Mouse (Mus musculus): ENCODE data around the gene Platr17. TPM values are rescaled to one million over a fixed set of nuclear protein-coding genes. Genes with fewer than 3 reads are reported as not detected.
A peak's percentile ranks its signal among the peaks of the same experiment; 100 is the strongest.
"Not testable (repeated sequence)": the region's sequence is repeated elsewhere in the genome, so short reads cannot be mapped to it uniquely, and the experiment has no call there.

The Platr17 gene
- polyA plus RNA-seq, 1 experiment from 2014 or later: 0.26 TPM

DNA sequence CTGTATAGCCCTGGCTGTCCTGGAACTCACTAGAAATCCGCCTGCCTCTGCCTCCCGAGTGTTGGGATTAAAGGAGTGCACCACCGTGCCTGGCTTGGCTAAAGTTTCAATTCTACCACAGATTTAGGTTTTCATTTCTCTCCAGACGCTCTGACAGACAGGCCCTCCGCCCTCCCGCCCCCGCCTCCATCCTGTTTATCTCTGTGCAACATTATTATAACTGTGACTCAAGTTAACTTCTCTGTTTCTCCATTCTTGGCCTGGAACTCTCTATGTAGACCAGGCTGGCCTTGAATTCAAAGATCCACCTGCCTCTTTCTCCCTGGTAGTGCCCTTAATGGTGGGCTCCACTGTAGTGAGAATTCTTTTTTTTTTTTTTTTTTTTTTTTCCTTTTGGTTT is 2.4 kb upstream of the Platr17 start:
- no peak for ATAC-seq (ENCODE audit: insufficient number of reproducible peaks, insufficient read depth, low FRiP score, low read depth)
- no peaks in the 10 kb centered on the region; a peak in 1 of 4 replicates for H3K4me1 ChIP-seq (ENCODE audit: control insufficient read depth in 2 of 2, insufficient read depth in 2 of 2, low read length in 2 of 2)
- H3K36me3 ChIP-seq (ENCODE audit: control insufficient read depth, insufficient read depth, low read length): no peaks in the 10 kb centered on the region
- H3K4me3 ChIP-seq (ENCODE audit: control insufficient read depth in 1 of 2, insufficient read depth in 1 of 2, low read depth in 1 of 2, low read length in 2 of 2): no peak overlapping the region
- 83% methylated on average over 7 of the region's 7 CpGs for WGBS
- no peaks in the 10 kb centered on the region for H3K9me3 ChIP-seq (ENCODE audit: control insufficient read depth, low read length)
- no peak overlapping the region for H3K9ac ChIP-seq (ENCODE audit: low read length)
- no peaks in the 10 kb centered on the region for H3K27me3 ChIP-seq (ENCODE audit: control insufficient read depth, insufficient read depth, low read length)
- H3K4me2 ChIP-seq (ENCODE audit: low read length): no peak overlapping the region
- H3K27ac ChIP-seq (replicated peaks in 1 of 2; ENCODE audit: control insufficient read depth in 1 of 2, insufficient read depth in 1 of 2, low read depth in 2 of 2, low read length in 2 of 2): no peak overlapping the region

DNA sequence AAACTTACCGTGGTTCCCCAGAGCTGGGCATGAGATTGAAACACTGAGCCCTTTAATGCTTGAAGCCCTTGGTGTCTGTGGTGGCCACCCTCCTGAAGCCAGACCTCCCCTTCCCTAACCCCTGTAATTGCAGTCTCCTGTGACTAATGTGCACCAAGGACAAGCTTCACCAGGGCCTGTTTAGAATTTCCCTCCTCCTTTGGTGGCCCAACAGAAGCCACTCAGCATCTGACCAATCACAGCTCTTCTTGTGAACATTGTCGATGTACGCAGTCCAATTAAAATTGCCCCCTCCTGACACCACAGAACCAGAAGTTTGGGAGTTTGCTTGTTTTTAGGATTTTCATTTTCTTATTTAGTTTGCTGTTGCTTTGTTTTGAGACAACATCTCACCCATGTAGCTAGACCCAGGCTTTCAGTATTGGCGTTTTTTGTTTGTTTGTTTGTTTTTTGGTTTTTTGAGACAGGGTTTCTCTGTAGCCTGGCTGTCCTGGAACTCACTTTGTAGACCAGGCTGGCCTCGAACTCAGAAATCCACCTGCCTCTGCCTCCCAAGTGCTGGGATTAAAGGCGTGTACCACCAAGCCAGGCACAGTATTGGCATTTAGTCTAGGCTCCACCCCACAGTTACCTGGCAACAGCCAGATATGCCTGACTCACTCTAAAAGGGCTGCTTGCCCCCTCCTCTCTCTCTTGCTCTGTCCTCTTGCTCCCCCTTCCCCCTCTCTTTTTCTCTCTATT is 854 bp upstream of the Platr17 start:
- H3K4me1 ChIP-seq (ENCODE audit: control insufficient read depth in 2 of 2, insufficient read depth in 2 of 2, low read length in 2 of 2); H3K9me3 ChIP-seq (ENCODE audit: control insufficient read depth, low read length); H3K36me3 ChIP-seq (ENCODE audit: control insufficient read depth, insufficient read depth, low read length); H3K4me2 ChIP-seq (ENCODE audit: low read length); H3K4me3 ChIP-seq (ENCODE audit: control insufficient read depth in 1 of 2, insufficient read depth in 1 of 2, low read depth in 1 of 2, low read length in 2 of 2); H3K9ac ChIP-seq (ENCODE audit: low read length); H3K27ac ChIP-seq (replicated peaks in 1 of 2; ENCODE audit: control insufficient read depth in 1 of 2, insufficient read depth in 1 of 2, low read depth in 2 of 2, low read length in 2 of 2); H3K27me3 ChIP-seq (ENCODE audit: control insufficient read depth, insufficient read depth, low read length); ATAC-seq (ENCODE audit: insufficient number of reproducible peaks, insufficient read depth, low FRiP score, low read depth): not testable (repeated sequence)
- WGBS: 72% methylated on average over 6 of the region's 6 CpGs

GRCm38 (mm10) chr17:33908331-33909076 is 3.6 kb downstream of the Platr17 start:
- WGBS: under 1% methylated on average over 43 of the region's 44 CpGs

GRCm38 (mm10) chr17:33909077-33909868 is 4.3 kb downstream of the Platr17 start, which contains the start of gene Daxx:
Daxx (plus strand) TSS chr17:33909414.
- ATAC-seq (ENCODE audit: insufficient number of reproducible peaks, insufficient read depth, low FRiP score, low read depth): peak; percentile 95
- Histone ChIP-seq H3K4me2 (ENCODE audit: low read length) (peak within 1 kb of the TSS; percentile 93), H3K9ac (ENCODE audit: low read length) (peak within 1 kb of the TSS; percentile 93), H3K9me3 (ENCODE audit: control insufficient read depth, low read length) (no peaks in the 10 kb centered on the region), H3K36me3 (ENCODE audit: control insufficient read depth, insufficient read depth, low read length) (peaks cover 37% of the 10 kb centered on the region), H3K4me1 (ENCODE audit: control insufficient read depth in 2 of 2, insufficient read depth in 2 of 2, low read length in 2 of 2) (peaks cover 5 to 13% of the 10 kb centered on the region in 2 experiments; a peak in 2 of 4 replicates), H3K27ac (replicated peaks in 1 of 2; ENCODE audit: control insufficient read depth in 1 of 2, insufficient read depth in 1 of 2, low read depth in 2 of 2, low read length in 2 of 2) (peak within 1 kb of the TSS; percentile 43 to 92), H3K27me3 (ENCODE audit: control insufficient read depth, insufficient read depth, low read length) (no peaks in the 10 kb centered on the region), H3K4me3 (ENCODE audit: control insufficient read depth in 1 of 2, insufficient read depth in 1 of 2, low read depth in 1 of 2, low read length in 2 of 2) (peak within 1 kb of the TSS; percentile 59 to 85)
- WGBS: 1% methylated on average over 68 of the region's 68 CpGs

More at GRCm38 (mm10) chr17:33908331-33909076, 3.6 kb downstream of the Platr17 start:
- Histone ChIP-seq H3K9ac (ENCODE audit: low read length) (peak overlapping the region; percentile 71), H3K4me1 (ENCODE audit: control insufficient read depth in 2 of 2, insufficient read depth in 2 of 2, low read length in 2 of 2) (peaks cover 5 to 13% of the 10 kb centered on the region in 2 experiments; a peak in 2 of 4 replicates), H3K36me3 (ENCODE audit: control insufficient read depth, insufficient read depth, low read length) (peaks cover 29% of the 10 kb centered on the region), H3K9me3 (ENCODE audit: control insufficient read depth, low read length) (no peaks in the 10 kb centered on the region), H3K27ac (replicated peaks in 1 of 2; ENCODE audit: control insufficient read depth in 1 of 2, insufficient read depth in 1 of 2, low read depth in 2 of 2, low read length in 2 of 2) (peak overlapping the region; percentile 34 to 92), H3K4me3 (ENCODE audit: control insufficient read depth in 1 of 2, insufficient read depth in 1 of 2, low read depth in 1 of 2, low read length in 2 of 2) (peak overlapping the region; percentile 55 to 85), H3K4me2 (ENCODE audit: low read length) (peak overlapping the region; percentile 93), H3K27me3 (ENCODE audit: control insufficient read depth, insufficient read depth, low read length) (no peaks in the 10 kb centered on the region)
- ATAC-seq (ENCODE audit: insufficient number of reproducible peaks, insufficient read depth, low FRiP score, low read depth): peak; percentile 48; the same call in 1 of the 2 replicates

GRCm38 (mm10) chr17:33909869-33910250 is 4.9 kb downstream of the Platr17 start:
- peak; percentile 0; the same call in 1 of the 2 replicates for ATAC-seq (ENCODE audit: insufficient number of reproducible peaks, insufficient read depth, low FRiP score, low read depth)
- under 1% methylated on average over 14 of the region's 14 CpGs for WGBS

GRCm38 (mm10) chr17:33910346-33911051 is 5.6 kb downstream of the Platr17 start:
- peak overlapping the region in 1 of 2 experiments; percentile 92; a peak in 1 of 4 replicates for H3K27ac ChIP-seq (replicated peaks in 1 of 2; ENCODE audit: control insufficient read depth in 1 of 2, insufficient read depth in 1 of 2, low read depth in 2 of 2, low read length in 2 of 2)
- H3K4me1 ChIP-seq (ENCODE audit: control insufficient read depth in 2 of 2, insufficient read depth in 2 of 2, low read length in 2 of 2): peaks cover 7 to 19% of the 10 kb centered on the region in 2 experiments; a peak in 2 of 4 replicates
- WGBS: 49% methylated on average over 11 of the region's 11 CpGs
- no peaks in the 10 kb centered on the region for H3K27me3 ChIP-seq (ENCODE audit: control insufficient read depth, insufficient read depth, low read length)
- H3K4me3 ChIP-seq (ENCODE audit: control insufficient read depth in 1 of 2, insufficient read depth in 1 of 2, low read depth in 1 of 2, low read length in 2 of 2): peak overlapping the region; percentile 59 to 85
- peak overlapping the region; percentile 93 for H3K9ac ChIP-seq (ENCODE audit: low read length)
- H3K9me3 ChIP-seq (ENCODE audit: control insufficient read depth, low read length): no peaks in the 10 kb centered on the region
- H3K4me2 ChIP-seq (ENCODE audit: low read length): peak overlapping the region; percentile 93
- ATAC-seq (ENCODE audit: insufficient number of reproducible peaks, insufficient read depth, low FRiP score, low read depth): no peak
- peaks cover 47% of the 10 kb centered on the region for H3K36me3 ChIP-seq (ENCODE audit: control insufficient read depth, insufficient read depth, low read length)

More at GRCm38 (mm10) chr17:33909869-33910250, 4.9 kb downstream of the Platr17 start:
- peak overlapping the region; percentile 93 for H3K9ac ChIP-seq (ENCODE audit: low read length)
- peak overlapping the region; percentile 43 to 92 for H3K27ac ChIP-seq (replicated peaks in 1 of 2; ENCODE audit: control insufficient read depth in 1 of 2, insufficient read depth in 1 of 2, low read depth in 2 of 2, low read length in 2 of 2)
- H3K9me3 ChIP-seq (ENCODE audit: control insufficient read depth, low read length): no peaks in the 10 kb centered on the region
- no peaks in the 10 kb centered on the region for H3K27me3 ChIP-seq (ENCODE audit: control insufficient read depth, insufficient read depth, low read length)
- peak overlapping the region; percentile 59 to 85 for H3K4me3 ChIP-seq (ENCODE audit: control insufficient read depth in 1 of 2, insufficient read depth in 1 of 2, low read depth in 1 of 2, low read length in 2 of 2)
- H3K36me3 ChIP-seq (ENCODE audit: control insufficient read depth, insufficient read depth, low read length): peaks cover 43% of the 10 kb centered on the region
- peak overlapping the region; percentile 93 for H3K4me2 ChIP-seq (ENCODE audit: low read length)
- peaks cover 5 to 15% of the 10 kb centered on the region in 2 experiments; a peak in 2 of 4 replicates for H3K4me1 ChIP-seq (ENCODE audit: control insufficient read depth in 2 of 2, insufficient read depth in 2 of 2, low read length in 2 of 2)
